Mouse (Mus musculus) ES-E14 (cell line): Measurements from ENCODE around the gene Cnppd1.

Experiments
- CHD2 ChIP-seq: IDR thresholded peaks from 2 replicates; pipeline ENCODE4 v1.6.1; 2014; ENCODE audit warnings: mild to moderate bottlenecking, low read depth, low read length, inconsistent platforms
- HCFC1 ChIP-seq: IDR thresholded peaks from 2 replicates; pipeline ENCODE4 v1.6.1; 2012; ENCODE audit warnings: low read length, inconsistent platforms, borderline replicate concordance; ENCODE audit not compliant: insufficient read depth
- MAFK ChIP-seq: IDR thresholded peaks from 2 replicates; pipeline ENCODE4 v1.6.1; 2014; ENCODE audit warnings: mild to moderate bottlenecking, low read depth, low read length, inconsistent platforms; ENCODE audit not compliant: insufficient read depth
- ZC3H11A ChIP-seq: IDR thresholded peaks from 2 replicates; pipeline ENCODE4 v1.6.1; 2012; ENCODE audit warnings: low read depth, mild to moderate bottlenecking, inconsistent platforms, low read length, borderline replicate concordance
- ZNF384 ChIP-seq: IDR thresholded peaks from 2 replicates; pipeline ENCODE4 v1.6.1; 2012; ENCODE audit warnings: low read depth, low read length, inconsistent platforms

GRCm38 (mm10) chr1:75159540-75160255 is 17.2 kb upstream of the Cnppd1 start:
- no peak for TF ChIP-seq MAFK
- no peak for TF ChIP-seq ZNF384
- no peak for TF ChIP-seq ZC3H11A
- no peak for TF ChIP-seq CHD2
- TF ChIP-seq HCFC1, result no peak
